Mouse (Mus musculus) mouse embryonic stem cell (cell line): ENCODE results near the gene Ccl22.

Experiments
- in situ Hi-C, 2 experiments: fragments of 300-500 bp; cut with MboI; formaldehyde crosslinking; loops; 1 replicate in 1 of 2; 3 replicates in 1 of 2; pipeline ENCODE4 v1.14.3; 2019 to 2020; ENCODE audit warnings: low sequenced_read_pairs in 2 of 2, low pct_unique_long_range_greater_than_20kb in 1 of 2, mixed read lengths in 1 of 2; ENCODE audit not compliant: unreplicated experiment in 1 of 2

Ccl22 gene

DNA sequence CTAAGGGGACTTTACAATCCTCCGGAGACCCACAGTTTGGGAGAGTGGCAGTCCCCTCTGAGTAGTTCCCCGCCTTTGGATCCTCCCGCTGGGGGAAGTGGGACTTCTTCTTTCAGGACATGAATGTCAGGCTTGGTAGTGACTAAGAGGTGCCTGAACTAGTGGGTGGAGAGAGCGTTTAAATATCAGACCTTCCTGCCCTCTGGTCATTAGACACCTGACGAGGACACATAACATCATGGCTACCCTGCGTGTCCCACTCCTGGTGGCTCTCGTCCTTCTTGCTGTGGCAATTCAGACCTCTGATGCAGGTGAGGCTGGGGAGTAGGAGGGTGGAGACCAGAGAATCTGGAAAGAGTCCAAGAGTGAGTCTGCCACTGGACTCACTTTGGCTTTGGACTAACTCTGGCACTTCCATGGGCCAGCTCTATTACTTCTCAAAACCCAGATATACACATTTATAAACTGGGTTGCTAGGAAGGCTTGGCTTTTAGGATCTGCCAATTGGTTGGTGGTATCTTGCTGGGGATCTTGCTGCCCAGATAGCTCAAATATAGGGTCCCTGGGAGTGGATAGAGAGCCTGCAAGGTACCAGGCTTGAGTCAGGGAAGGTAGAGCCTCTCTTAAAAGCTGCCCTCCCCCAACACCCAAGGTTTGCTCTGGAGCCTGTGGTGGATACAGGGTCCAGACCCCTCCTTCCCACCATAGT is at the start of gene Ccl22:
TSS of gene Ccl22 (plus strand) at position 115 of the 709 bp plus-strand sequence.
- in situ Hi-C loops = no loop called here

- in situ Hi-C loops = loop anchor here in 1 of 2 experiments (10.0 kb wide), 2 partner anchors 201 to 361 kb away; no protein-coding TSS in a partner anchor
Measured at GRCm38 (mm10) chr8:94695994-94696384, 49.4 kb upstream of the Ccl22 start, which contains the start of gene Pllp. Pllp (minus strand) TSS chr8:94696278.

- in situ Hi-C loops = loop anchor here in 1 of 2 experiments (10.0 kb wide), 2 partner anchors 202 to 362 kb away; no protein-coding TSS in a partner anchor
Measured at GRCm38 (mm10) chr8:94696566-94696965, 48.8 kb upstream of the Ccl22 start.

- in situ Hi-C loops = loop anchor here in 1 of 2 experiments (10.0 kb wide), 2 partner anchors 203 to 363 kb away; no protein-coding TSS in a partner anchor
Measured at GRCm38 (mm10) chr8:94697956-94698355, 47.4 kb upstream of the Ccl22 start.

GRCm38 (mm10) chr8:94699366-94699765 is 46.0 kb upstream of the Ccl22 start:
- in situ Hi-C loops = loop anchor here in 1 of 2 experiments (10.0 kb wide), 2 partner anchors 205 to 365 kb away; no protein-coding TSS in a partner anchor

DNA sequence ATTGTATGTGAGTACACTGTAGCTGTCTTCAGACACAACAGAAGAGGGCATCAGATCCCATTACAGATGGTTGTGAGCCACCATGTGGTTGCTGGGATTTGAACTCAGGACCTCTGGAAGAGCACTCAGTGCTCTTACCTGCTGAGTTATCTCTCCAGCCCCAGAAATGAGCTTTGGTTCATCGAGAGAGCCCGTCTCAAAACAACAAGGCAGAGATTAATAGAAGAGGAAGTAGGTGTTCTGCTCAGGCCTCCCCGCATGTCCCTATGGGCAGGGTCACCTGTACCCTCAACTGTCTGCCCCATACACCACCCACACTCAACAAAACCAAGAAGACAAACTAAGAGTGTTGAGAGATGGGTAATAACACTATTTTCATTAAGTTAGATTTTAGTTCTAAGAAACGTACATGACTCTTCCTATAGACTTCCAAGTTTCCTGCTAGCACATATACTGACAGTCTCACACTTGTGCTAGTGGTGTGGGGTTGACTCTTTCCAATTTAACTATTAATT is 44.9 kb upstream of the Ccl22 start:
- in situ Hi-C loops = loop anchor here in 1 of 2 experiments (5.0 kb wide), 1 partner anchor 102 kb away; no protein-coding TSS in a partner anchor

- in situ Hi-C loops = loop anchor here in 1 of 2 experiments (5.0 kb wide), 1 partner anchor 100 kb away; no protein-coding TSS in a partner anchor
Measured at GRCm38 (mm10) chr8:94702156-94702555, 43.2 kb upstream of the Ccl22 start.

DNA sequence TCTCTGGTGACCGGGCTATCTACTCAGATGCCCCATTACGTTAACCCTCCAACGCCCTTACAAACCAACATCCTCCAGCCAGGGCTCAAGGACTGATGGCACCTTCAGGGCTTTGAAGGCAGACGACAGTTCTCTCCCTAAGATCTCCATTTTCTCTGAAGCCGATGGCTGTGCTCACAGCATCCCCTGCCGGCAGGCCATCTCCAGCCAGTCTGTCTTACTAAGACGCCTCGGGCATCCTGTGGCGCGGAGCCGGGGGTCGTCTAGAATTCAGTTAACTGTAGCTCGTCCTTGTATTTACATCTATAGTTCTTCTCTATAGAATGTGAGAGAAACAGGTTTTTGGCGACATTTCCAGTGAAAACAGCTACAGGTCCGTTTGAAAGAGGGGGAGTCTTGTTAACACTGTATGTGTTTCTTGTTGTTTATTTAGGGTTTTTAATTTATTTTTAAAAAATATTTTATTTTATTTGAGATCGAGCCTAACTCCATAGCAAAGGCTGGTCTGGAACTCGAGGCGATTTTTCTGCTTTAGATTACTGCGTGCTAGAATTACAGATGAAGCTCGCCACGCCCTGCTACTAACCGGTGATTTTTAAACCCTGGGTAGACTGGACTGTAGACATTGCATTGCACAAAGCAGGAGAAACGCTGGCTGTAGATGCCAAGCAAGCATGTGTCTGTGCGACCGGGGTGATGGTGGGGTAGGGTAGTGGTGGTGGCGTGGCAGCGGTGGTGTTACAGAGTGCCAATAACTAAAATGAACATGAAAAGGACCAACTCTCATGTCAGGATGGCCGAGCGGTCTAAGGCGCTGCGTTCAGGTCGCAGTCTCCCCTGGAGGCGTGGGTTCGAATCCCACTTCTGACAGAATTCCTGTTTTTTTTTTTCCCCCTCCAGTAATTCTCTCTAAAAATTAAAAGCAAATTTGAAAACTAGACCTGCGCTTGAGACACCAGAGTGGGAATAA is 42.3 kb upstream of the Ccl22 start:
- in situ Hi-C loops = loop anchor here in 1 of 2 experiments (5.0 kb wide), 1 partner anchor 99 kb away; no protein-coding TSS in a partner anchor

- in situ Hi-C loops = loop anchor here in 1 of 2 experiments (5.0 kb wide), 1 partner anchor 98 kb away; no protein-coding TSS in a partner anchor
Measured at GRCm38 (mm10) chr8:94703972-94704668, 41.3 kb upstream of the Ccl22 start.

DNA sequence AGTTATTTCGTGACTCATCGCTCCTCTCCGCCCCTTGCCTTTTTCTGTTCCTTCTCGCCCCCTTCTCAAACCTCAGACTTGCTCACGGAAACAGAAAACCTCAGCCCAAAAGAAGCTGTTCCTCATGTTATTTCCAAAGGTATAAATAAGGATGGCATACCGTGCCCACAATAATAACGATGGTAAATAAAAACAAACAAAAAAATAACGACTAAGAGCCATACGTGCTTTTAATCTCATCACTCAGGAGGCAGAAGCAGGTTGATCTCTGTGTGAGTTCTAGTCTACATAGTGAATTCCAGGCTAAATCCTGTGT is 40.8 kb upstream of the Ccl22 start:
- in situ Hi-C loops = loop anchor here in 1 of 2 experiments (5.0 kb wide), 1 partner anchor 98 kb away; no protein-coding TSS in a partner anchor

- in situ Hi-C loops = no loop called here
Measured at GRCm38 (mm10) chr8:94705581-94706245, 39.7 kb upstream of the Ccl22 start.

- in situ Hi-C loops = no loop called here
Measured at GRCm38 (mm10) chr8:94706732-94707395, 38.5 kb upstream of the Ccl22 start.

- in situ Hi-C loops = loop anchor here in 1 of 2 experiments (10.0 kb wide), 1 partner anchor 194 kb away; no protein-coding TSS in a partner anchor
Measured at GRCm38 (mm10) chr8:94710336-94710735, 35.1 kb upstream of the Ccl22 start.

DNA sequence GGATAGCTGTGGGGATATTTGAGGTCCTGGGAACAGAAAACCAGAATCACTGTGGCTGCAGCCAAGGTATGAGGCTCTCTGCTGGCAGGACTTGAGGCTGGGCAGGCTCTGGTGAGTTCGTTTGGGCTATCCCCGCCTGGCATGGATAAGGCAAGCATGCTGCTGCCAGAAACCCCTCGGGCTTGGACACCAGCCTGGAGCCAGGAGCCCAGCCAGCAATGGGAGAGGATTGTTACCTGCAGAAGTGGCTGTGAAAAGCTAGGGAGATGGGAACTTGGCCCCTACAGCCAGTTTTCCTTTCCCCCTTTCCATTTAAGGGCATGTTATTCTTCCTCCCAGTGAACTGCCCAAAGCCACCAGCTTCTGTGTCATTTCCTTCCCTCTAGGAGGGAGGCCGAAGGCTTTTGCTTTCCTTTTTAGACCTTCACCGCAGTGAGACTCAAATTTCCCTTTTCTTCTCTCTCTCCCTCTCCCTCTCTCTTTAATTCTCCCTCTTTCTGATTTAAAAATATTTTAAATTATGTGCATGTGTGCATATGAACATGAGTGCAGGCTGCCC is 34.2 kb upstream of the Ccl22 start:
- in situ Hi-C loops = loop anchor here in 1 of 2 experiments (10.0 kb wide), 1 partner anchor 194 kb away; no protein-coding TSS in a partner anchor

DNA sequence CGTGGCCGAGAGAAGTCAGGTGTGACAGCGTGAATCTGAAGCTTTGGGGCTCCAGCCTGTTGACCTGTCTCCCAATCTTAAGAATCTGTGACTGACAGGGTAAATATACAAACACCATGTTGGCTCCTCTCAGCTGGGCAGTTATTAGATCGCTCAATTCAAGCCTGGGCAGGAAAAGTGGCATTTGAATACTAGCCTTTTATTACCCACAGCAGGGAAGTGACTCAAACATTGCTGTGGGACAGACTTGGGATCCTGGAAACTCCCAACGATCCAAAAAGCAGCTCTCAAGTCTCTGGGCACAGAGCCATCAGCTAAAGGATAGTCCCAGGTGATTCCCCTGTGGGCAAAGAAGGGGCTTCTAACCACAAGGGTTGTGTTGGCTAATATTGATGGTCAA is 30.8 kb upstream of the Ccl22 start:
- in situ Hi-C loops = loop anchor here in 1 of 2 experiments (10.0 kb wide), 1 partner anchor 190 kb away; no protein-coding TSS in a partner anchor

GRCm38 (mm10) chr8:94715871-94716270 is 29.5 kb upstream of the Ccl22 start:
- in situ Hi-C loops = loop anchor here in 1 of 2 experiments (10.0 kb wide), 1 partner anchor 189 kb away; no protein-coding TSS in a partner anchor
